Mouse (Mus musculus) cortical plate, adult 2 months (tissue): ENCODE results near the gene Fbxl7. TPM values are rescaled to one million over a fixed set of nuclear protein-coding genes. Genes with fewer than 3 reads are reported as not detected.

Experiments
- H3K27ac ChIP-seq: fragments of 200-500 bp; 2 replicates; pipeline ENCODE4 v1.5.1; 2012; ENCODE audit warnings: low read length, control low read depth, inconsistent platforms; ENCODE audit not compliant: insufficient read depth
- H3K4me1 ChIP-seq: fragments of 200-500 bp; 2 replicates; pipeline ENCODE4 v1.6.1; 2011; ENCODE audit warnings: low read length; ENCODE audit not compliant: control insufficient read depth, insufficient read depth
- H3K4me3 ChIP-seq: fragments of 200-500 bp; 2 replicates; pipeline ENCODE4 v1.5.1; 2011; ENCODE audit warnings: mild to moderate bottlenecking, low read length, control low read depth; ENCODE audit not compliant: insufficient read depth
- CTCF ChIP-seq: fragments of 200-500 bp; IDR thresholded peaks from 2 replicates; pipeline ENCODE4 v1.5.1; 2011; ENCODE audit warnings: mild to moderate bottlenecking, control low read depth, low read length; ENCODE audit not compliant: insufficient read depth; ENCODE audit errors: extremely low read depth
- POLR2A ChIP-seq: fragments of 200-500 bp; IDR thresholded peaks from 2 replicates; pipeline ENCODE4 v1.6.1; 2011; ENCODE audit warnings: mild to moderate bottlenecking, low read length, control low read depth; ENCODE audit not compliant: insufficient read depth; ENCODE audit errors: extremely low read depth
- polyA plus RNA-seq: library from polyadenylated mRNA; depleted of rRNA; stranded (reverse); fragments of >200 nt; gene quantifications from 2 replicates; pipeline ENCODE4 v1.2.3, GENCODE M21; 2012

Gene Fbxl7
- polyA plus RNA-seq, 1 experiment = 0.96 TPM

DNA sequence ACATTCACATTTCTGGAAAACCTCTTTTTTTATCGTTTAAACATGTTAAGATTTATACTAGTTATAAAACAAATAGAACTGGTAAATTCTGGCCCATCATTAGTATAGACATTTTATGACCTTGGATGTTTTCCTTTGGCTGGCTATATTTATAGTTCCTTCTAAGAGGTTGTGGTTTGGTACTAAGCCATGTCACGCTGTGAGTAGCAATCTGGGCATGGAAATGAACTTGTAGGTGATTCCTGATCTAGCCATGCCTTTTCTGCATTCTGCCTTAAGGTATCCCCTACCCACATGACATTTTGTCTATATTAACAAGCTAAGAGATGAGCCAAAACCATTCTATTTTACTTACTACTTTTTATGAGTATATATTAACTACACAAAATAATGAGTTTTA is 329.3 kb downstream of the Fbxl7 start:
- no peaks in the 10 kb centered on the region for H3K4me1 ChIP-seq
- TF ChIP-seq POLR2A (no peak), CTCF (no peak)
- H3K4me3 ChIP-seq = no peak overlapping the region
- no peak overlapping the region for H3K27ac ChIP-seq

DNA sequence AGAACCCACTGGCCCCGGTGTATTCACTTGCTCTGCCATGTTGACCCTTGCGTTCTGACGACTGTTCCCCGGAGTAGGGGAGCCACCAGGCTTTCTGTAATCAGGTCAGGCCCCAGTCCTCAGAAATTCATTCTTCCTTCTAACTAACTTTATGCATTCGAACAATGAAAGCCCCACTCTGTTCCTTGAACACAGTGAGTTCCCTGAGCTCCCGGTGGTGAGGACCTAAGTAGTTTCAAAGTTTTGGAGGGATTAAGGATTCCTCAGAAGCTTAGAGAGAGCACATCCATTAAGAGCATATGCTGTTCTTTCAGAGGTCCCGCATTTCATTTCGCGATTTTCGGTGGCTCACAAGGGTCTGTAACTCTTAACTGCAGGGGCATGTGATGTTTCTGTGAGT is 341.8 kb downstream of the Fbxl7 start:
- Histone ChIP-seq H3K27ac (no peak overlapping the region), H3K4me3 (no peak overlapping the region), H3K4me1 (no peaks in the 10 kb centered on the region)
- no peak for TF ChIP-seq CTCF
- no peak for TF ChIP-seq POLR2A

DNA sequence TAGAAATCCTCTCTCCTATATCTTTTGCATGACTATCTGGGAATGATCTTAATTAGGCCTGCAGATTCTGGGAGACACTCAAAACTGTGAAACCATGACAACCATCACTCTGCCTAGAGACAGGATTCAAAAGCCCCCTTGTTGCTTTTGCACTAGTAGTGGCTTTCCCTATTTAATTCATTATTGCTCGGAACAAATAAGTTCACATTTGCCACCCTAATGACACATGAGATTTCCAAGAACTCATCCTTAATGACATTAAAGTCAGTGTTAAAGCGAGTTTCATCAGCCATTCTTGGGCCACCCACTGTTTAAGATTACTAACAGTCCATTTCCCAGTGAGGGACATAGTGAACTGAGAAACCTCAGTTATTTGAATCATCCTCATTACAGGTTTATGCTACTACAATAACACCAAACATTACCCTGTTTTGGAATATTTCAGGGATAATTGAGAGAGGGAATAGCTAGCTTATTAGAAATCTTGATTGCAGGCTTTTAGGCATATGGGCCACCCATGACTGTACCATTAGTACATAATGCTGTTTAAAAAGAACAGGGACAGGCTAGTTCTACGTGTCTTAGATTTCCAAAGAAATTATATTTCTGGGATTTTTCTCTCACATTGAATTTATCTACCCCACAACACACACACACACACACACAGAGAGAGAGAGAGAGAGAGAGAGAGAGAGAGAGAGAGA is 361.2 kb downstream of the Fbxl7 start:
- no peaks in the 10 kb centered on the region for H3K4me1 ChIP-seq
- TF ChIP-seq CTCF (no peak), POLR2A (no peak)
- H3K4me3 ChIP-seq = no peak overlapping the region
- H3K27ac ChIP-seq = no peak overlapping the region

DNA sequence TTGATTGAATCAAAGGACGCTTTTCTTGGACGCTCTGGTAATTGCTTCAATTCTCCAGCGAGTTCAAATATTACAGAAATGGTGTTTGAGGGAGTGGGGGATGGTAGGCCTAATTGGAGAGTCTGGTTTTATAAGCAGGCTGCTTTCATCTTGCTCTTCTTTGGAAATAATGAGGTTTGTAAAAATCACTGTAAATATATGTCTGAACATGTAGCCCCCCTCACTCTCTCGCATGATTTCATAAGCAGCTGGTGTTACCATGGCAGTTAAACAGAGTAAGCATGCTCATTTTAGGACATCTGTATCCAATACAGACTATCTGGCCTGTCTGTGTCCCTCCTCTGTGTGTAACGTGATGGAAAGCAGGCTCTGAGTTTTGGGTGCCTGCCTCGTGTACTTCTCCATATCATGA is 376.2 kb downstream of the Fbxl7 start:
- Histone ChIP-seq H3K4me1 (no peaks in the 10 kb centered on the region), H3K27ac (no peak overlapping the region), H3K4me3 (no peak overlapping the region)
- TF ChIP-seq POLR2A (no peak), CTCF (no peak)

DNA sequence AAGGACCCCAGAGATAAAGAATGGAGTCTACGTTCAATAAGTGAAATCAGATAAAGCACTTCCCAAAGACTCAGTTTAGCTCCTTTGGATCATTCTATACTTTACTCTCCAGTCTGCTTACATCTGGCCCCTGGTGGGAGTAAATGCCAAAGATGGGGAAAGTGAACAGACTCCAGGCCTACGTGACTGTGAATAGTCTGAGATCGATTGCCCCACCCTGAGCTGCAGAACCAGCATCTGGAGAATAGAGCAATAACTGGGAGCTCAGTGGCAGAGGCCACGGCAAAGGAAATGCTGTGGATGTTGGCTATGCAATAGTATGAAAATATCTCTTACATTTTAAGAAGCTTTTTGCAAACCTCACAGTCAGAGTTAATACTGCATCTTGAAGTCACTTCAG is 394.4 kb downstream of the Fbxl7 start:
- TF ChIP-seq POLR2A (no peak), CTCF (no peak)
- Histone ChIP-seq H3K27ac (no peak overlapping the region), H3K4me3 (no peak overlapping the region), H3K4me1 (no peaks in the 10 kb centered on the region)
